Comparison of ENCODE assay signal across 20 mouse cellular contexts in the genomic region with DNA sequence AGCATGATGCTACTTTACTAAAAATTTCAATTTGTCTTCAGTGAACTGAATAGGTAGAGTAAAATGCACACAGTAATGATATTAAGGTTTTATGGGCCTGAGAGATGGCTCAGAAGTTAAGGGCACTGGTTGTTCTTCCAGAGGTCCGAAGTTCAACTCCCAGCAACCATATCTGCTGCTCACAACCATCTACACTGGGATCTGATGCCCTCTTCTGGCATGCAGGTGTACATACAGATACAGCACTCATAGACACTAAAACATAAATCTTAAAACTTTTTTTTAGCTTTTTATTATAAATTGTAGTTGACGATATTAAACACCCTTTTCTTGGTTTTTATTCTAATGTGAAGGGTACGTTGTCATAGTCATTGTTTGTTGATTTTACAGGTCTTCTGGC. TPM values are rescaled to one million over a fixed set of nuclear protein-coding genes. Genes with fewer than 3 reads are reported as not detected.
DNase-seq lines count a peak whose midpoint lies in the region; ATAC-seq and TF ChIP-seq lines count a peak whose summit lies in the region.
"Had no signal": no experiment of that assay in that cellular context is flagged by ENCODE, and none has a peak within 500 bp of the region (broad histone marks: within the 10 kb centered on the region; RNA-seq: fewer than 3 reads in every experiment).

No protein-coding gene starts in this region.

- H3K9me3 ChIP-seq in liver, embryonic 14.5 days (ENCODE audit: control insufficient read depth, low read length): no peaks in the 10 kb centered on the region
- no peaks in the 10 kb centered on the region for H3K9me3 ChIP-seq in MEL (replicated peaks; ENCODE audit: insufficient read depth, low read length)
- H3K9me3 ChIP-seq: embryonic facial prominence, embryonic 12.5 days had no signal

- H3K79me2 ChIP-seq in MEL (ENCODE audit: control insufficient read depth, insufficient read depth, low read length, poor library complexity): no peaks in the 10 kb centered on the region

- H3K4me3 ChIP-seq in gastrocnemius, adult 2 months: no peak overlapping the region
- H3K4me3 ChIP-seq in liver, embryonic 14.5 days (ENCODE audit: insufficient read depth in 1 of 2, low read depth in 2 of 2, low read length in 2 of 2): no peak overlapping the region
- H3K4me3 ChIP-seq in MEL (ENCODE audit: control insufficient read depth in 1 of 2, insufficient read depth in 1 of 2, low read depth in 2 of 2, low read length in 2 of 2): no peak overlapping the region
- H3K4me3 ChIP-seq: embryonic facial prominence, embryonic 12.5 days had no signal

- no peaks in the 10 kb centered on the region for H3K27me3 ChIP-seq in liver, embryonic 14.5 days (ENCODE audit: control insufficient read depth, insufficient read depth, low read length)
- H3K27me3 ChIP-seq in MEL (ENCODE audit: control insufficient read depth in 1 of 2, insufficient read depth in 2 of 2, low read length in 2 of 2): no peaks in the 10 kb centered on the region
- H3K27me3 ChIP-seq: embryonic facial prominence, embryonic 12.5 days had no signal

- ATAC-seq in liver, embryonic 14.5 days (ENCODE audit: insufficient read depth): no peak
- ATAC-seq: forebrain, embryonic 16.5 days; midbrain, embryonic 16.5 days had no signal

- H3K4me2 ChIP-seq in liver, embryonic 14.5 days (ENCODE audit: low read depth): no peak overlapping the region
- H3K4me2 ChIP-seq: embryonic facial prominence, embryonic 12.5 days had no signal

- H3K4me1 ChIP-seq in liver, embryonic 14.5 days (replicated peaks; ENCODE audit: control insufficient read depth in 2 of 2, insufficient read depth in 2 of 2, low read length in 1 of 2): no peaks in the 10 kb centered on the region
- no peaks in the 10 kb centered on the region for H3K4me1 ChIP-seq in MEL (ENCODE audit: control insufficient read depth in 1 of 2, insufficient read depth in 2 of 2, low read length in 2 of 2)
- H3K4me1 ChIP-seq: embryonic facial prominence, embryonic 12.5 days had no signal

- no peak for DNase-seq in gastrocnemius, adult 2 months
- DNase-seq in gastrocnemius, postnatal 10 days: no peak
- DNase-seq in liver, embryonic 14.5 days (ENCODE audit: low read depth in 3 of 3, low spot score in 3 of 3): no peak
- DNase-seq in liver: no peak
- peak; percentile 23 for DNase-seq in MEL (ENCODE audit: low read depth, low spot score)
- DNase-seq in naive thymus-derived CD4-positive, alpha-beta T cell, adult 2 months (ENCODE audit: low read depth): peak; percentile 17
- no peak for DNase-seq in layer of hippocampus, postnatal 10 days (ENCODE audit: low spot score in 2 of 2)
- DNase-seq in thymus, postnatal 14 days: no peak
- DNase-seq: adrenal gland, postnatal 10 days; cerebellum, adult 11-12 months; heart, postnatal 36 days; lung, postnatal 14 days had no signal

- TF ChIP-seq CTCF in gastrocnemius, adult 2 months (IDR thresholded peaks at IDR 0.05): peak; percentile 42; the same call in 1 of the 2 replicates
- peak; percentile 33; the same call in 1 of the 2 replicates for TF ChIP-seq CTCF in liver, embryonic 14.5 days (IDR thresholded peaks at IDR 0.05; ENCODE audit: low read depth)
- TF ChIP-seq CTCF in MEL (IDR thresholded peaks at IDR 0.05 in 2 of 3, conservative IDR thresholded peaks at IDR 0.05 in 1 of 3; ENCODE audit: control insufficient read depth in 1 of 3, insufficient read depth in 1 of 3, low read depth in 2 of 3, low read length in 3 of 3, poor library complexity in 1 of 3, severe bottlenecking in 1 of 3): peak in 2 of 3 experiments; percentile 20 to 29; a peak in 3 of 6 replicates

- no peak for TF ChIP-seq RAD21 in MEL (IDR thresholded peaks at IDR 0.05; ENCODE audit: low read depth, low read length)

- intact Hi-C loops in gastrocnemius, adult 2 months (cut with DNase I): loop anchor here (10.0 kb wide), 1 partner anchor 172 kb away; no protein-coding TSS in a partner anchor

- no peak for TF ChIP-seq POLR2A in MEL (IDR thresholded peaks at IDR 0.05; ENCODE audit: control insufficient read depth in 1 of 2, insufficient read depth in 1 of 2, low read depth in 1 of 2, low read length in 2 of 2, poor library complexity in 1 of 2)

- H3K27ac ChIP-seq in gastrocnemius, adult 2 months: no peak overlapping the region
- H3K27ac ChIP-seq in liver, embryonic 14.5 days: no peak overlapping the region
- no peak overlapping the region for H3K27ac ChIP-seq in MEL (ENCODE audit: control insufficient read depth, low read depth, low read length)
- H3K27ac ChIP-seq: embryonic facial prominence, embryonic 12.5 days had no signal

- no peak for TF ChIP-seq EP300 in liver, embryonic 14.5 days (IDR thresholded peaks at IDR 0.05; ENCODE audit: low read depth)
- TF ChIP-seq EP300 in MEL (IDR thresholded peaks at IDR 0.05; ENCODE audit: low read depth in 1 of 2, low read length in 2 of 2): no peak

- H3K36me3 ChIP-seq in liver, embryonic 14.5 days (replicated peaks; ENCODE audit: control insufficient read depth, insufficient read depth, low read depth): peaks cover 22% of the 10 kb centered on the region
- peaks cover 0 to 44% of the 10 kb centered on the region in 2 experiments; a peak in 2 of 4 replicates for H3K36me3 ChIP-seq in MEL (ENCODE audit: control insufficient read depth in 1 of 2, insufficient read depth in 2 of 2, low read length in 2 of 2)

- H3K9ac ChIP-seq in liver, embryonic 14.5 days (replicated peaks): no peak overlapping the region
- no peak overlapping the region for H3K9ac ChIP-seq in MEL (ENCODE audit: control insufficient read depth, low read depth, low read length, poor library complexity, severe bottlenecking)
- H3K9ac ChIP-seq: embryonic facial prominence, embryonic 12.5 days had no signal

- WGBS in liver, embryonic 14.5 days (ENCODE audit: insufficient replicate concordance): 71% methylated on average over 3 of the region's 3 CpGs

TF ChIP-seq in MEL, 35 proteins besides CTCF, POLR2A, EP300 and RAD21:
- TF ChIP-seq TBP (IDR thresholded peaks at IDR 0.05; ENCODE audit: low read depth, low read length) (no peak), SMC3 (IDR thresholded peaks at IDR 0.05; ENCODE audit: low read depth, low read length) (0 out of 2 replicates have a peak, but pooled peaks have one; percentile 10)

RNA-seq across cellular contexts. Expression of gene Hykk, which starts 20.0 kb away (rescaled TPM):
- total RNA-seq in gastrocnemius, adult 2 months (2021): under 1 TPM; 0.64 to 0.86 TPM
- 1 to 10 TPM; 2.0 to 3.0 TPM for total RNA-seq in gastrocnemius, postnatal 10 days (2021)
- polyA plus RNA-seq in liver, embryonic 14.5 days (2012; rRNA removed): 0.76 and 0.81 TPM in 2 replicates
- polyA plus RNA-seq in liver, embryonic 14.5 days (2014; fragmentation: Nextera tagmentation; extraction: Ambion mirVana): 1.8 and 2.1 TPM in 2 replicates
- total RNA-seq in MEL (2012; rRNA removed): not detected in 2 replicates
- polyA plus RNA-seq in MEL (2012; ENCODE audit: insufficient read depth in 1 of 2, insufficient read length in 2 of 2, low read depth in 1 of 2, low replicate concordance in 2 of 2, missing spikeins in 1 of 2): not detected
- total RNA-seq in layer of hippocampus, postnatal 10 days (2021): 1 to 10 TPM; 1.9 to 2.2 TPM
- total RNA-seq: granulocyte monocyte progenitor cell, adult 5-6 weeks had no signal

RNA-seq across cellular contexts. Expression of gene Ireb2, which starts 33.5 kb away (rescaled TPM):
- total RNA-seq in gastrocnemius, adult 2 months (2021): 10 to 100 TPM; 18.3 to 21.8 TPM
- 10 to 100 TPM; 31.6 to 36.2 TPM for total RNA-seq in gastrocnemius, postnatal 10 days (2021)
- polyA plus RNA-seq in liver, embryonic 14.5 days (2012; rRNA removed): 6.3 and 8.9 TPM in 2 replicates
- polyA plus RNA-seq in liver, embryonic 14.5 days (2014; fragmentation: Nextera tagmentation; extraction: Ambion mirVana): 12.3 and 12.4 TPM in 2 replicates
- 13.8 and 16.0 TPM in 2 replicates for total RNA-seq in MEL (2012; rRNA removed)
- 10 to 100 TPM; 25.1 to 26.4 TPM for polyA plus RNA-seq in MEL (2012; ENCODE audit: insufficient read depth in 1 of 2, insufficient read length in 2 of 2, low read depth in 1 of 2, low replicate concordance in 2 of 2, missing spikeins in 1 of 2)
- 10 to 100 TPM; 74.6 to 78.2 TPM for total RNA-seq in layer of hippocampus, postnatal 10 days (2021)

RNA-seq across cellular contexts. Expression of gene Psma4, which starts 53.5 kb away (rescaled TPM):
- total RNA-seq in gastrocnemius, adult 2 months (2021): 100 to 1,000 TPM; 131 TPM
- total RNA-seq in gastrocnemius, postnatal 10 days (2021): 100 to 1,000 TPM; 164 to 166 TPM
- 58.5 and 91.1 TPM in 2 replicates for polyA plus RNA-seq in liver, embryonic 14.5 days (2012; rRNA removed)
- 170 and 171 TPM in 2 replicates for polyA plus RNA-seq in liver, embryonic 14.5 days (2014; fragmentation: Nextera tagmentation; extraction: Ambion mirVana)
- total RNA-seq in MEL (2012; rRNA removed): 319 and 353 TPM in 2 replicates
- polyA plus RNA-seq in MEL (2012; ENCODE audit: insufficient read depth in 1 of 2, insufficient read length in 2 of 2, low read depth in 1 of 2, low replicate concordance in 2 of 2, missing spikeins in 1 of 2): 100 to 1,000 TPM; 310 to 764 TPM
- 100 to 1,000 TPM; 159 to 168 TPM for total RNA-seq in layer of hippocampus, postnatal 10 days (2021)

RNA-seq across cellular contexts. Expression of gene AY074887, which starts 53.7 kb away (rescaled TPM):
- not detected for total RNA-seq in gastrocnemius, adult 2 months (2021)
- total RNA-seq in gastrocnemius, postnatal 10 days (2021): not detected
- 0.04 TPM in 1 of 2 replicates, not detected in the other for polyA plus RNA-seq in liver, embryonic 14.5 days (2012; rRNA removed)
- polyA plus RNA-seq in liver, embryonic 14.5 days (2014; fragmentation: Nextera tagmentation; extraction: Ambion mirVana): 0.27 and 0.69 TPM in 2 replicates
- total RNA-seq in MEL (2012; rRNA removed): not detected in 2 replicates
- polyA plus RNA-seq in MEL (2012; ENCODE audit: insufficient read depth in 1 of 2, insufficient read length in 2 of 2, low read depth in 1 of 2, low replicate concordance in 2 of 2, missing spikeins in 1 of 2): under 1 TPM in 1 of 2 experiments, not detected in 1; 0.32 TPM
- under 1 TPM in 1 of 2 experiments, not detected in 1; 0.47 TPM for total RNA-seq in layer of hippocampus, postnatal 10 days (2021)
- total RNA-seq: adrenal gland, postnatal 10 days; granulocyte monocyte progenitor cell, adult 5-6 weeks; heart, postnatal 36 days; left cerebral cortex, postnatal 36 days; neutrophil, adult 5-6 weeks had no signal
- polyA plus RNA-seq: large intestine, adult 2 months; small intestine, adult 2 months had no signal

Comparison
In these comparisons a context has a peak if more than half of its experiments do, and no peak if none do; other contexts are left out.
1. DNase-seq: peak in MEL (single experiment) and naive thymus-derived CD4-positive, alpha-beta T cell, adult 2 months (single experiment); none in gastrocnemius, adult 2 months (single experiment), gastrocnemius, postnatal 10 days (single experiment), liver, embryonic 14.5 days (0 of 3), liver (single experiment), layer of hippocampus, postnatal 10 days (0 of 2) and thymus, postnatal 14 days (single experiment).
2. Peak in every context shown above with its lines, with median percentiles within 50 percentile points of each other: CTCF ChIP-seq.